Mouse (Mus musculus) brain, embryonic 14.5 days (tissue): ENCODE measurements around the gene Sertad4.

Experiments
- CTCF ChIP-seq: fragments of 200-500 bp; IDR thresholded peaks from 2 replicates; pipeline ENCODE4 v1.5.1; 2012; ENCODE audit warnings: inconsistent platforms, mild to moderate bottlenecking, moderate library complexity, borderline replicate concordance; ENCODE audit not compliant: insufficient read depth, insufficient read length; ENCODE audit errors: extremely low read depth
- POLR2A ChIP-seq: fragments of 200-500 bp; IDR thresholded peaks from 2 replicates; pipeline ENCODE4 v1.6.1; 2012; ENCODE audit warnings: mild to moderate bottlenecking, inconsistent platforms, borderline replicate concordance; ENCODE audit not compliant: poor library complexity, insufficient read depth, insufficient read length, severe bottlenecking; ENCODE audit errors: extremely low read depth

- TF ChIP-seq POLR2A (no peak), CTCF (no peak)
Measured at GRCm38 (mm10) chr1:192851640-192852039, 3.9 kb downstream of the Sertad4 start.
